Mouse (Mus musculus) thymus, postnatal 25 days (tissue): ENCODE measurements around the gene Ubtd2.

Experiments used
- DNase-seq: peaks from one replicate; pipeline ENCODE4 v3.0.0; 2022

Gene Ubtd2

GRCm38 (mm10) chr11:32454800-32455506 lies at the start of gene Ubtd2:
TSS of gene Ubtd2 (plus strand) at chr11:32455370.
- DNase-seq: peak; percentile 99

GRCm38 (mm10) chr11:32407863-32408262 lies 47.3 kb upstream of the Ubtd2 start:
- DNase-seq: no peak

- no peak for DNase-seq
These were observed 46.1 kb upstream of the Ubtd2 start for GRCm38 (mm10) chr11:32409052-32409451.

- DNase-seq: no peak
These were observed 45.2 kb upstream of the Ubtd2 start for GRCm38 (mm10) chr11:32409823-32410562.

GRCm38 (mm10) chr11:32420001-32420400 lies 35.2 kb upstream of the Ubtd2 start:
- DNase-seq: no peak

- DNase-seq: no peak
These were observed 31.9 kb upstream of the Ubtd2 start for GRCm38 (mm10) chr11:32423311-32423710.

- DNase-seq: no peak
These were observed 30.6 kb upstream of the Ubtd2 start for GRCm38 (mm10) chr11:32424600-32424999.

GRCm38 (mm10) chr11:32425043-32425658 lies 30.0 kb upstream of the Ubtd2 start:
- DNase-seq: no peak

GRCm38 (mm10) chr11:32427537-32427936 lies 27.6 kb upstream of the Ubtd2 start:
- no peak for DNase-seq

GRCm38 (mm10) chr11:32435410-32436060 lies 19.6 kb upstream of the Ubtd2 start:
- DNase-seq: no peak

- no peak for DNase-seq
These were observed 12.6 kb upstream of the Ubtd2 start for GRCm38 (mm10) chr11:32442576-32442975.

GRCm38 (mm10) chr11:32444266-32444665 lies 10.9 kb upstream of the Ubtd2 start:
- DNase-seq: no peak

- DNase-seq: no peak
These were observed 10.0 kb upstream of the Ubtd2 start for GRCm38 (mm10) chr11:32445135-32445534.

- peak; percentile 5 for DNase-seq
These were observed 9.4 kb upstream of the Ubtd2 start for GRCm38 (mm10) chr11:32445637-32446226.

GRCm38 (mm10) chr11:32450216-32450615 lies 5.0 kb upstream of the Ubtd2 start:
- peak; percentile 46 for DNase-seq

- DNase-seq: no peak
These were observed 3.9 kb upstream of the Ubtd2 start for GRCm38 (mm10) chr11:32451306-32451705.

- DNase-seq: no peak
These were observed 2.4 kb upstream of the Ubtd2 start for GRCm38 (mm10) chr11:32452745-32453144.

- no peak for DNase-seq
These were observed 1.7 kb upstream of the Ubtd2 start for GRCm38 (mm10) chr11:32453353-32453915.

- DNase-seq: no peak
These were observed 855 bp upstream of the Ubtd2 start for GRCm38 (mm10) chr11:32454231-32454799.

- no peak for DNase-seq
These were observed 454 bp downstream of the Ubtd2 start for GRCm38 (mm10) chr11:32455507-32456141.

- DNase-seq: no peak
These were observed 1.2 kb downstream of the Ubtd2 start for GRCm38 (mm10) chr11:32456356-32456755.

- no peak for DNase-seq
These were observed 9.1 kb downstream of the Ubtd2 start for GRCm38 (mm10) chr11:32464282-32464681.
